Mouse (Mus musculus): ENCODE measurements around the gene Chid1. TPM values are rescaled to one million over a fixed set of nuclear protein-coding genes. Genes with fewer than 3 reads are reported as not detected.

Gene Chid1
- polyA plus RNA-seq, 1 experiment from 2014 or later = 35.0 TPM

- peaks cover 12% of the 10 kb centered on the region for H3K4me1 ChIP-seq (ENCODE audit: control insufficient read depth, insufficient read depth, low read length)
- H3K27ac ChIP-seq (ENCODE audit: low read depth, low read length) = no peak overlapping the region
- H3K4me3 ChIP-seq (ENCODE audit: low read depth, low read length) = no peak overlapping the region
- H3K4me2 ChIP-seq = peak overlapping the region; percentile 11
- no peaks in the 10 kb centered on the region for H3K27me3 ChIP-seq (ENCODE audit: control insufficient read depth, insufficient read depth, low read length)
- H3K9me3 ChIP-seq (replicated peaks; ENCODE audit: control insufficient read depth, low read length) = no peaks in the 10 kb centered on the region
- peak overlapping the region; percentile 7; the same call in 1 of the 2 replicates for H3K9ac ChIP-seq (ENCODE audit: low read depth, low read length)
- no peaks in the 10 kb centered on the region; the same call in 1 of the 2 replicates for H3K36me3 ChIP-seq (ENCODE audit: control insufficient read depth, insufficient read depth, low read length)
- ATAC-seq (replicated peaks; ENCODE audit: insufficient number of reproducible peaks, low FRiP score, low TSS enrichment) = no peak; the same call in 1 of the 2 replicates
- 69% methylated on average over 2 of the region's 2 CpGs for WGBS (ENCODE audit: insufficient replicate concordance)
Measured at GRCm38 (mm10) chr7:141506278-141506677, 33.4 kb downstream of the Chid1 start.

- WGBS (ENCODE audit: insufficient replicate concordance) = 94% methylated on average over 5 of the region's 5 CpGs
- H3K36me3 ChIP-seq (ENCODE audit: control insufficient read depth, insufficient read depth, low read length) = no peaks in the 10 kb centered on the region
- no peaks in the 10 kb centered on the region for H3K27me3 ChIP-seq (ENCODE audit: control insufficient read depth, insufficient read depth, low read length)
- H3K4me2 ChIP-seq = no peak overlapping the region
- no peak overlapping the region for H3K27ac ChIP-seq (ENCODE audit: low read depth, low read length)
- H3K4me1 ChIP-seq (ENCODE audit: control insufficient read depth, insufficient read depth, low read length) = peaks cover 9% of the 10 kb centered on the region
- H3K9ac ChIP-seq (ENCODE audit: low read depth, low read length) = no peak overlapping the region
- H3K4me3 ChIP-seq (ENCODE audit: low read depth, low read length) = no peak overlapping the region
- no peaks in the 10 kb centered on the region for H3K9me3 ChIP-seq (replicated peaks; ENCODE audit: control insufficient read depth, low read length)
- no peak for ATAC-seq (replicated peaks; ENCODE audit: insufficient number of reproducible peaks, low FRiP score, low TSS enrichment)
Measured at GRCm38 (mm10) chr7:141502556-141502905, 37.1 kb downstream of the Chid1 start.

- Histone ChIP-seq H3K4me1 (ENCODE audit: control insufficient read depth, insufficient read depth, low read length) (peaks cover 13% of the 10 kb centered on the region), H3K36me3 (ENCODE audit: control insufficient read depth, insufficient read depth, low read length) (no peaks in the 10 kb centered on the region), H3K4me2 (no peak overlapping the region), H3K27ac (ENCODE audit: low read depth, low read length) (no peak overlapping the region), H3K4me3 (ENCODE audit: low read depth, low read length) (no peak overlapping the region), H3K9me3 (replicated peaks; ENCODE audit: control insufficient read depth, low read length) (no peaks in the 10 kb centered on the region), H3K27me3 (ENCODE audit: control insufficient read depth, insufficient read depth, low read length) (no peaks in the 10 kb centered on the region), H3K9ac (ENCODE audit: low read depth, low read length) (no peak overlapping the region)
- no peak for ATAC-seq (replicated peaks; ENCODE audit: insufficient number of reproducible peaks, low FRiP score, low TSS enrichment)
- WGBS (ENCODE audit: insufficient replicate concordance) = 82% methylated on average over 7 of the region's 7 CpGs
Measured at GRCm38 (mm10) chr7:141501820-141502555, 37.7 kb downstream of the Chid1 start.

- 89% methylated on average over 3 of the region's 3 CpGs for WGBS (ENCODE audit: insufficient replicate concordance)
- H3K9me3 ChIP-seq (replicated peaks; ENCODE audit: control insufficient read depth, low read length) = no peaks in the 10 kb centered on the region
- H3K4me3 ChIP-seq (ENCODE audit: low read depth, low read length) = no peak overlapping the region
- H3K27ac ChIP-seq (ENCODE audit: low read depth, low read length) = no peak overlapping the region
- 0 out of 2 replicates have a peak, but pooled peaks cover 2% of the 10 kb centered on the region for H3K36me3 ChIP-seq (ENCODE audit: control insufficient read depth, insufficient read depth, low read length)
- H3K4me1 ChIP-seq (ENCODE audit: control insufficient read depth, insufficient read depth, low read length) = peaks cover 13% of the 10 kb centered on the region
- ATAC-seq (replicated peaks; ENCODE audit: insufficient number of reproducible peaks, low FRiP score, low TSS enrichment) = no peak
- H3K4me2 ChIP-seq = no peak overlapping the region
- H3K27me3 ChIP-seq (ENCODE audit: control insufficient read depth, insufficient read depth, low read length) = no peaks in the 10 kb centered on the region
- H3K9ac ChIP-seq (ENCODE audit: low read depth, low read length) = no peak overlapping the region
Measured at GRCm38 (mm10) chr7:141497600-141497999, 42.1 kb downstream of the Chid1 start.

GRCm38 (mm10) chr7:141495940-141496339 lies 43.7 kb downstream of the Chid1 start:
- Histone ChIP-seq H3K36me3 (ENCODE audit: control insufficient read depth, insufficient read depth, low read length) (0 out of 2 replicates have a peak, but pooled peaks cover 2% of the 10 kb centered on the region), H3K9ac (ENCODE audit: low read depth, low read length) (no peak overlapping the region), H3K4me1 (ENCODE audit: control insufficient read depth, insufficient read depth, low read length) (peaks cover 13% of the 10 kb centered on the region), H3K4me3 (ENCODE audit: low read depth, low read length) (no peak overlapping the region), H3K27me3 (ENCODE audit: control insufficient read depth, insufficient read depth, low read length) (no peaks in the 10 kb centered on the region), H3K27ac (ENCODE audit: low read depth, low read length) (no peak overlapping the region), H3K4me2 (no peak overlapping the region), H3K9me3 (replicated peaks; ENCODE audit: control insufficient read depth, low read length) (no peaks in the 10 kb centered on the region)
- WGBS (ENCODE audit: insufficient replicate concordance) = 78% methylated on average over 4 of the region's 4 CpGs
- ATAC-seq (replicated peaks; ENCODE audit: insufficient number of reproducible peaks, low FRiP score, low TSS enrichment) = no peak

GRCm38 (mm10) chr7:141495379-141495778 lies 44.3 kb downstream of the Chid1 start:
- H3K27ac ChIP-seq (ENCODE audit: low read depth, low read length) = no peak overlapping the region
- H3K4me2 ChIP-seq = no peak overlapping the region
- H3K4me3 ChIP-seq (ENCODE audit: low read depth, low read length) = no peak overlapping the region
- H3K4me1 ChIP-seq (ENCODE audit: control insufficient read depth, insufficient read depth, low read length) = peaks cover 13% of the 10 kb centered on the region
- 0 out of 2 replicates have a peak, but pooled peaks cover 2% of the 10 kb centered on the region for H3K36me3 ChIP-seq (ENCODE audit: control insufficient read depth, insufficient read depth, low read length)
- no peaks in the 10 kb centered on the region for H3K9me3 ChIP-seq (replicated peaks; ENCODE audit: control insufficient read depth, low read length)
- no peaks in the 10 kb centered on the region for H3K27me3 ChIP-seq (ENCODE audit: control insufficient read depth, insufficient read depth, low read length)
- WGBS (ENCODE audit: insufficient replicate concordance) = 86% methylated on average over 2 of the region's 2 CpGs
- no peak for ATAC-seq (replicated peaks; ENCODE audit: insufficient number of reproducible peaks, low FRiP score, low TSS enrichment)
- no peak overlapping the region for H3K9ac ChIP-seq (ENCODE audit: low read depth, low read length)

GRCm38 (mm10) chr7:141493729-141494128 lies 45.9 kb downstream of the Chid1 start:
- Histone ChIP-seq H3K27ac (ENCODE audit: low read depth, low read length) (no peak overlapping the region), H3K4me1 (ENCODE audit: control insufficient read depth, insufficient read depth, low read length) (peaks cover 8% of the 10 kb centered on the region), H3K9me3 (replicated peaks; ENCODE audit: control insufficient read depth, low read length) (no peaks in the 10 kb centered on the region), H3K4me2 (no peak overlapping the region), H3K36me3 (ENCODE audit: control insufficient read depth, insufficient read depth, low read length) (0 out of 2 replicates have a peak, but pooled peaks cover 2% of the 10 kb centered on the region), H3K9ac (ENCODE audit: low read depth, low read length) (no peak overlapping the region), H3K4me3 (ENCODE audit: low read depth, low read length) (no peak overlapping the region), H3K27me3 (ENCODE audit: control insufficient read depth, insufficient read depth, low read length) (no peaks in the 10 kb centered on the region)
- ATAC-seq (replicated peaks; ENCODE audit: insufficient number of reproducible peaks, low FRiP score, low TSS enrichment) = no peak
- 61% methylated on average over 1 of the region's 1 CpGs for WGBS (ENCODE audit: insufficient replicate concordance)

- 0 out of 2 replicates have a peak, but pooled peaks cover 2% of the 10 kb centered on the region for H3K36me3 ChIP-seq (ENCODE audit: control insufficient read depth, insufficient read depth, low read length)
- no peaks in the 10 kb centered on the region for H3K9me3 ChIP-seq (replicated peaks; ENCODE audit: control insufficient read depth, low read length)
- peaks cover 7% of the 10 kb centered on the region for H3K4me1 ChIP-seq (ENCODE audit: control insufficient read depth, insufficient read depth, low read length)
- no peak overlapping the region for H3K27ac ChIP-seq (ENCODE audit: low read depth, low read length)
- WGBS (ENCODE audit: insufficient replicate concordance) = 76% methylated on average over 5 of the region's 5 CpGs
- no peak overlapping the region for H3K9ac ChIP-seq (ENCODE audit: low read depth, low read length)
- no peak for ATAC-seq (replicated peaks; ENCODE audit: insufficient number of reproducible peaks, low FRiP score, low TSS enrichment)
- H3K4me2 ChIP-seq = no peak overlapping the region
- no peak overlapping the region for H3K4me3 ChIP-seq (ENCODE audit: low read depth, low read length)
- H3K27me3 ChIP-seq (ENCODE audit: control insufficient read depth, insufficient read depth, low read length) = no peaks in the 10 kb centered on the region
Measured at GRCm38 (mm10) chr7:141492738-141493137, 46.9 kb downstream of the Chid1 start.

GRCm38 (mm10) chr7:141491151-141491550 lies 48.5 kb downstream of the Chid1 start:
- WGBS (ENCODE audit: insufficient replicate concordance) = 69% methylated on average over 2 of the region's 2 CpGs
- no peak overlapping the region for H3K4me3 ChIP-seq (ENCODE audit: low read depth, low read length)
- H3K27ac ChIP-seq (ENCODE audit: low read depth, low read length) = no peak overlapping the region
- H3K4me2 ChIP-seq = no peak overlapping the region
- H3K4me1 ChIP-seq (ENCODE audit: control insufficient read depth, insufficient read depth, low read length) = no peaks in the 10 kb centered on the region
- ATAC-seq (replicated peaks; ENCODE audit: insufficient number of reproducible peaks, low FRiP score, low TSS enrichment) = no peak
- no peak overlapping the region for H3K9ac ChIP-seq (ENCODE audit: low read depth, low read length)
- no peaks in the 10 kb centered on the region for H3K9me3 ChIP-seq (replicated peaks; ENCODE audit: control insufficient read depth, low read length)
- H3K36me3 ChIP-seq (ENCODE audit: control insufficient read depth, insufficient read depth, low read length) = 0 out of 2 replicates have a peak, but pooled peaks cover 2% of the 10 kb centered on the region
- H3K27me3 ChIP-seq (ENCODE audit: control insufficient read depth, insufficient read depth, low read length) = no peaks in the 10 kb centered on the region
